Mouse (Mus musculus) hindbrain, embryonic 16.5 days (tissue): ENCODE measurements around the gene Zic2. TPM values are rescaled to one million over a fixed set of nuclear protein-coding genes. Genes with fewer than 3 reads are reported as not detected.
A peak's percentile ranks its signal among the peaks of the same experiment; 100 is the strongest.

Experiments used
- ATAC-seq: fragments of 200-750 bp; cut with Nextera tagmentation; 2 replicates; pipeline ENCODE4 v1.8.0; 2017; ENCODE audit warnings: moderate TSS enrichment, moderate library complexity
- H3K27ac ChIP-seq: fragments of 300-500 bp; sonication (generic); 2 replicates; pipeline ENCODE4 v1.5.1; 2014; ENCODE audit warnings: low read depth, mild to moderate bottlenecking, control low read depth, low read length, moderate library complexity
- H3K27me3 ChIP-seq: fragments of 300-500 bp; sonication (generic); replicated peaks from 2 replicates; pipeline ENCODE4 v1.6.1; 2014; ENCODE audit warnings: low read length; ENCODE audit not compliant: control insufficient read depth, insufficient read depth
- H3K36me3 ChIP-seq: fragments of 300-500 bp; sonication (generic); 2 replicates; pipeline ENCODE4 v1.6.1; 2014; ENCODE audit warnings: mild to moderate bottlenecking, low read length, moderate library complexity, mixed read lengths; ENCODE audit not compliant: control insufficient read depth, insufficient read depth
- H3K4me1 ChIP-seq: fragments of 300-500 bp; sonication (generic); 2 replicates; pipeline ENCODE4 v1.6.1; 2014; ENCODE audit warnings: low read depth, low read length; ENCODE audit not compliant: control insufficient read depth, insufficient read depth
- H3K4me2 ChIP-seq: fragments of 300-500 bp; sonication (generic); 2 replicates; pipeline ENCODE4 v1.6.1; 2014; ENCODE audit warnings: mild to moderate bottlenecking, low read length, control low read depth, moderate library complexity
- H3K4me3 ChIP-seq: fragments of 300-500 bp; sonication (generic); 2 replicates; pipeline ENCODE4 v1.5.1; 2014; ENCODE audit warnings: mild to moderate bottlenecking, low read length, control low read depth, moderate library complexity
- H3K9ac ChIP-seq: fragments of 300-500 bp; sonication (generic); 2 replicates; pipeline ENCODE4 v1.6.1; 2014; ENCODE audit warnings: low read depth, mild to moderate bottlenecking, control low read depth, low read length, moderate library complexity
- H3K9me3 ChIP-seq: fragments of 300-500 bp; sonication (generic); 2 replicates; pipeline ENCODE4 v1.6.1; 2014; ENCODE audit warnings: mild to moderate bottlenecking, low read length, moderate library complexity; ENCODE audit not compliant: control insufficient read depth
- WGBS: fragments of 180-500 bp; shearing (Covaris S2); extraction: QIAGEN DNeasy Blood & Tissue Kit; methylation state at CpG from one replicate; pipeline ENCODE4 v1.1.7; 2014; 5-methylcytosine and 5-hydroxymethylcytosine counted together
- polyA plus RNA-seq: library from polyadenylated mRNA; unstranded; fragments of >200 nt; fragmentation: Nextera tagmentation; extraction: Ambion mirVana; gene quantifications from 2 replicates; pipeline ENCODE4 v1.2.1, GENCODE M21; 2015

Gene Zic2
- polyA plus RNA-seq, 1 experiment from 2014 or later, result 7.3 TPM

GRCm38 (mm10) chr14:122464763-122465741 is 10.2 kb upstream of the Zic2 start, which contains the start of gene Zic5:
Gene Zic5 (minus strand): TSS chr14:122465677.
- Histone ChIP-seq H3K27ac (peak within 1 kb of the TSS; percentile 93), H3K4me2 (peak within 1 kb of the TSS; percentile 66), H3K9ac (peak within 1 kb of the TSS; percentile 77), H3K4me3 (peak within 1 kb of the TSS; percentile 57), H3K36me3 (no peaks in the 10 kb centered on the region), H3K27me3 (peaks cover 26% of the 10 kb centered on the region), H3K9me3 (no peaks in the 10 kb centered on the region), H3K4me1 (peaks cover 10% of the 10 kb centered on the region)
- WGBS, result 1% methylated on average over 40 of the region's 62 CpGs
- ATAC-seq, result peak; percentile 88

GRCm38 (mm10) chr14:122465931-122466490 is 9.2 kb upstream of the Zic2 start:
- Histone ChIP-seq H3K4me2 (peak overlapping the region; percentile 66), H3K4me1 (peaks cover 10% of the 10 kb centered on the region), H3K9ac (peak overlapping the region; percentile 39; the same call in 1 of the 2 replicates), H3K27me3 (peaks cover 28% of the 10 kb centered on the region), H3K27ac (peak overlapping the region; percentile 93), H3K9me3 (no peaks in the 10 kb centered on the region), H3K36me3 (no peaks in the 10 kb centered on the region), H3K4me3 (peak overlapping the region; percentile 57)
- ATAC-seq, result no peak
- WGBS, result 24% methylated on average over 13 of the region's 13 CpGs

- 33% methylated on average over 7 of the region's 7 CpGs for WGBS
- Histone ChIP-seq H3K4me3 (no peak overlapping the region), H3K9ac (no peak overlapping the region), H3K27ac (no peak overlapping the region), H3K27me3 (peaks cover 28% of the 10 kb centered on the region), H3K4me2 (no peak overlapping the region; the same call in 1 of the 2 replicates), H3K4me1 (peaks cover 10% of the 10 kb centered on the region), H3K9me3 (no peaks in the 10 kb centered on the region), H3K36me3 (no peaks in the 10 kb centered on the region)
- ATAC-seq, result no peak
Measured at GRCm38 (mm10) chr14:122466756-122467362, 8.4 kb upstream of the Zic2 start.

- Histone ChIP-seq H3K9me3 (no peaks in the 10 kb centered on the region), H3K27ac (peak overlapping the region; percentile 72), H3K36me3 (no peaks in the 10 kb centered on the region), H3K4me2 (peak overlapping the region; percentile 53), H3K4me1 (peaks cover 10% of the 10 kb centered on the region), H3K27me3 (peaks cover 28% of the 10 kb centered on the region), H3K9ac (peak overlapping the region; percentile 53), H3K4me3 (peak overlapping the region; percentile 24; the same call in 1 of the 2 replicates)
- WGBS, result 15% methylated on average over 23 of the region's 23 CpGs
- ATAC-seq, result no peak
Measured at GRCm38 (mm10) chr14:122467926-122468841, 7.1 kb upstream of the Zic2 start.

- Histone ChIP-seq H3K9ac (peak overlapping the region; percentile 53), H3K27ac (peak overlapping the region; percentile 72)
Measured at GRCm38 (mm10) chr14:122468971-122469755, 6.1 kb upstream of the Zic2 start.

GRCm38 (mm10) chr14:122471449-122472085 is 3.7 kb upstream of the Zic2 start:
- Histone ChIP-seq H3K27me3 (peaks cover 20% of the 10 kb centered on the region), H3K4me3 (peak overlapping the region; percentile 21), H3K4me2 (peak overlapping the region; percentile 56), H3K9me3 (no peaks in the 10 kb centered on the region), H3K27ac (peak overlapping the region; percentile 71), H3K4me1 (peaks cover 5% of the 10 kb centered on the region; the same call in 1 of the 2 replicates), H3K36me3 (no peaks in the 10 kb centered on the region), H3K9ac (peak overlapping the region; percentile 35)
- WGBS, result 8% methylated on average over 31 of the region's 31 CpGs
- no peak for ATAC-seq

More at GRCm38 (mm10) chr14:122468971-122469755, 6.1 kb upstream of the Zic2 start:
- Histone ChIP-seq H3K4me1 (peaks cover 7% of the 10 kb centered on the region), H3K4me2 (peak overlapping the region; percentile 53), H3K9me3 (no peaks in the 10 kb centered on the region), H3K36me3 (no peaks in the 10 kb centered on the region), H3K27me3 (peaks cover 24% of the 10 kb centered on the region), H3K4me3 (peak overlapping the region; percentile 24)
- 9% methylated on average over 28 of the region's 28 CpGs for WGBS
- ATAC-seq, result no peak

- Histone ChIP-seq H3K27ac (peak overlapping the region; percentile 82), H3K4me2 (peak overlapping the region; percentile 56), H3K4me3 (peak overlapping the region; percentile 57), H3K27me3 (peaks cover 16% of the 10 kb centered on the region), H3K9me3 (no peaks in the 10 kb centered on the region), H3K36me3 (no peaks in the 10 kb centered on the region), H3K9ac (peak overlapping the region; percentile 58), H3K4me1 (peaks cover 5% of the 10 kb centered on the region; the same call in 1 of the 2 replicates)
- 2% methylated on average over 13 of the region's 13 CpGs for WGBS
- no peak for ATAC-seq
Measured at GRCm38 (mm10) chr14:122472161-122472560, 3.1 kb upstream of the Zic2 start.
